Mouse (Mus musculus): ENCODE data around the gene Bnipl.
A peak's percentile ranks its signal among the peaks of the same experiment; 100 is the strongest.

The Bnipl gene

DNA sequence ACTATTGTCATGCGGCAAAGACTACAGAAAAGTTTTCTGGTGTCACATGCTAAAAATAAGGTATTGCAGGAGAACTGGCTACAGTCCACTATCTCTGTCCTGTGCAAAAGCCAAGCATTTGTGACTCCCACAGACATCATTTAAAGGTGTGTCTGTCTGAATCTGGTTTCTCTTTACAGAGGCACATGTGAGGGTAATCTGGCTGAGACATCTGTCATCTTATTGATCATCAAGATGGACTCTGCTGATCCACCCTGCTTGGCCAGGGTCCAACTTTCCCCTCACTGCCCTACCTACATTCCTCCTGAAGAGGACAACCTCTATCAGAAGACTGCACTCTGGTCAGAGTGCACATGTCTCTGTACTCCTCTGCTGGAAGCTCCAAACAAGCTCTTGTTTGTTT, 26.2 kb upstream of the Bnipl start:
- DNase-seq: peak; percentile 48

DNA sequence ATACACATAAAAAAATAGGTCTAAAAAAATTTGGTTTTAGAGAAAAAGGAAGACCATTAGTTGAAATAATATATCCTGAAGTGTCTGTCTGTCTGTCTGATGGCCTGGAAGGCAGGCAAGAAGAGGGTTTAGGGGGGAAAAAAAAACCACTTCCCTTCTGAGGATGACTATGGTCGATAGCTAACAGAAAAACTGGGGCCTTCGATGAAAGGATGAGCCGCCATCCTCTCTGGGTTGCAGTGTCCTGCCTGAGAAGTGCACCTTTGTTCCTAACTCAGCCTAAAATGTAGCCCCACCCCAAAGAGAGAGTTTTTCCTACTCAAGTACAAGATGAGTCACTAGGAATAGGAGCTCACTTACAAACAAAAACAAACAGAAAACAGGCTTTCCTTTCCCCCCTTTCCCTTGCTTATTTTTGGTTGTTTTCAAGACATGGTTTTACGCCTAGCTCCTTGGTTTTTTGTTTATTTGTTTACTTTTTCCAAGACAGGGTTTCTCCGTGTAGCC, 25.5 kb upstream of the Bnipl start:
- DNase-seq: no peak

DNA sequence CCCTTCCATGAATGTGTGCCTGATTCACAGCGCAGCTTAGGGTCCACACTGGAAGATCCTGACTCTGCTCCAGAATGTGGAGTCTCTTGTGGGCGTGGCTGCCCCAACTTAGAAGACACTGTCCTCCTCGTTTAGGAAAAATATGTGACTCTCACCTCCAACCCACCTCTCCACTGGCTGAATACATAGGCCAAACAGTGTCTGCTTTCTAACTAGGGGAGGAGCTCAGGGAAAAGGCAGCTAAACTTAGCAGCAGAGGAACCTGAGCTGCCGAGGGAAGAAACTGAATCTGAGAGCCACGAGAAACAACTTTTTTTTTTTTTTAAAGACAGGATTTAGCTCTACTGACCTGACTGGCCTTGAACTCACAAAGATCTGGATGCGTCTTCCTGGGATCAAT, 24.2 kb upstream of the Bnipl start:
- DNase-seq: no peak

DNA sequence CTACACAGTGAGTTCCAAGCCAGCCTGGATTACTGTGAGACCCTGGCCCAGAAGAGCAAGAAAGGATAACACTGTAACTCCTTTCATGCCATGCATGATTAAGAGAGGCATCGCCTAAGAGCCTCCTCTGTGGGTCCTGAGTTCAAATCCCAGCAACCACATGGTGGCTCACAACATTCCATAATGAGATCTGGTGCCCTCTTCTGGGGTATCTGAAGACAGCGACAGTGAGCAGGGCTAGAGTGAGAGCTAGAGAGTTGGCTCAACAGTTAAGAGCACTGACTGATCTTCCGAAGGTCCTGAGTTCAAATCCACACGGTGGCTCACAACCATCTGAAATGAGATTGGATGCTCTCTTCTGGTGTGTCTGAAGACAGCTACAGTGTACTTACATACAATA, 23.5 kb upstream of the Bnipl start:
- DNase-seq: no peak

DNA sequence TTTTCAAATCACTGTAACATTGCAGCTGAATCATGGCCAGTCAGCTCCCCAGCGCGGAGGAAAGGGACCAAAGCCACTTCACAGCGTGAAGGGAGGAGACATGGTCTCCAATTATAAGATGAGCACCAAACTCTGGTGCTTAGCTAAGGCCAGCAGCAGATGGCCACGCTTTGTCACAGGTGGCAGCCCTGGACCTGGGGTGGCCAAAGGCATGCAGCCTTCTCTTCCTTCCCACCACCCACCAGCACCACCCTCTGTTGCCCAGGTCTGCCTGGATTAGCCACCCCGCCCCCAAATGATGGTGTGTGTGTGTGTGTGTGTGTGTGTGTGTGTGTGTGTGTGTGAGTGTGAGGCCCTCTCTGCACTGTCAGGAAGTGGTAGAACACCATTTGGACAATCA, 22.5 kb upstream of the Bnipl start:
- no peak for DNase-seq

DNA sequence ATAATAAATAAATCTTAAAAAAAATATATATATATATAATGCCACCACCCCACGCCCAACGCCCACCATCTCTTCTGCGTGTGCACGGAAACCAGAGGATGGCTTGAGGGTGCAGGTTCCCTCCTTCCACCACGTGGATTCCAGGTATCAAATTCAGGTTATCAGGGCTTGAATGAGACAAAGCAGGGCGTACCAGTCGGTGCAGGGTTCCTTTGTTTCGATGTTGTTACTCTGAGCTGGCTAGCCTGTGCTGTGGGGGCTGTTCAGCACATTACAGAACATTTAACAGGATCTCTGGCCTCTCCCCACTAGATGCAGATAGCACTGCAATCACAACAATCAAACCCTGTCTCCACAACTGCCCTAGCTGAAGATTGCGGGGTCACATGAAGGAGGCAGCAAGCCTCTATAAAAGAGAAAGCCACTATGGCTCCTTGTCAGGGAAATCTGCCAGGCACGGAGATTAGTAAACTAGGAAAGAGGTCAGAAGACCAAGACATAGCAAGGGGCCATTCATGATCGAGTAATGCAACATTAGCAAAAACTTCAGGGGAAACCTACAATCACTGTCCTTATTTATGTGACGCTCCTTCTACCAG, 19.9 kb upstream of the Bnipl start:
- DNase-seq: no peak

DNA sequence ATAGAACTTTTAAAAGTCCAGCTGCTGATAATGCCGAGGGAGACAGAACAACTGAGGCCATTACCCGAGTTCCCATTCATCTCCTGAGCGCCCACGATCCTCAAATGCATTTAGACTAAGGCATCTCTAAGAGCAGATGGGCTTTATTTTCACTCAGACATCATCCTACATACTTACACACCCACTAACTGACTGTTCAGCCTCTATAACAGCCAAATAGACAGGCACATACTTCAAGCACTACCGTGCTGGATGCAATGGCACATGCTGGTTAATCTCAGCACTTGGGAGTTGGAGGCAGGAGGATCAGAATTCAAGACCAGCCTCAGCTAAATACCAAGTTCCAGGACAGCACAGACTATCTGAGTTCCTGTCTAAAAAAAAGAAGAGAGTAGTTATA, 18.8 kb upstream of the Bnipl start:
- no peak for DNase-seq

DNA sequence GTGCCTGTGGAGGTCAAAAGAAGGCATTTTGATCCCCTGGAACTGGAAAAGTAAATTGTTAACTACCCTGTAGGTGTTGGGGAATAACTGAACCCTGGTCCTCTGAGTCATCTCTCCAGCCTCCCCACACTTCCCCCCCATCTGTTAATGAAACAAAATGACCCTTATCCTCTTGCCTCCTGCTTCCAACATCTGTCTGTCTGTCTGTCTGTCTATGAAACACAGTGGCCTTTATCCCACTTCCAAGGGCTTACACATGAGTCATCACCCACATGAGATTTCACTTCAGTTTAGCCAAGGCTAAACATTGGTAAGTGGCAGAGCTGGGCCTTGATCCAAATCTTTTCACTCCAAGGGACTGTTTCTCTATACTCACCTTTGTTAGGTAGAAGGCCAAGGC, 16.9 kb upstream of the Bnipl start:
- no peak for DNase-seq

DNA sequence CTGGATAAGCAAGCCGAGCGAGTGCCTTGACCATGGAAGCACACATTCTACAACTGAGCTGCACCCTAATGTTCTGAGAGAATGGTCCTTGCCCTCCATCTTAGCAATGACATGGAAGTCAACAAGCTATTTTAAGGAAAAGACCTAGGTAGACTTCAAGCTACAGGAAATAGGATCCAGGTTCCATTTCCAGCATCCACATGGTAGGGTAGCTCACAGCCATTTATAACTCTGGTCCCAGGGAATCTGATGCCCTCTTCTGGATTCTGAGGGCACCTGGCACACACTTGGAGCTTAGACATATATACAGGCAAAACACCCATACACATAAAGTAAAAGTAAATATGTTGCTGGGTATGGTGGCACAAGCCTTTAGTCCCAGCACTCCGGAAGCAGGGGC, 15.1 kb upstream of the Bnipl start:
- DNase-seq: no peak

DNA sequence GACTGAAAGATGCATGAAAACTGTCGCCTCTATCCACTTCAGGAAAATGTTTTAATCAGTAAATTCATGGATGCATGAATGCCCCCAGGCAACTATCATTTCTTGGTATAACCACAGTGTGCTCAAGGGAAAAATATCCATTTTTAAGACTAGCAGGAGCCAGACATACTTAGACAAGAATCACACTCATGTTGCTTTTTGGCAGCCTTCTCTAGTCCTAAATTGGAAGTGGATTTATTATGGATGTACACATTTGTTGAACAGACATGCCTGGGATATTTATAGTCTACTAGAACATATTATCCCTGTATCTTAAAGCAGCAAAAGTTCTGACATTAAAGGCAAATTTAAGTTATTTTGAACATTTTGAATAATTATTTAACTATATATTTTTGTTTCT, 13.7 kb upstream of the Bnipl start:
- DNase-seq: no peak

DNA sequence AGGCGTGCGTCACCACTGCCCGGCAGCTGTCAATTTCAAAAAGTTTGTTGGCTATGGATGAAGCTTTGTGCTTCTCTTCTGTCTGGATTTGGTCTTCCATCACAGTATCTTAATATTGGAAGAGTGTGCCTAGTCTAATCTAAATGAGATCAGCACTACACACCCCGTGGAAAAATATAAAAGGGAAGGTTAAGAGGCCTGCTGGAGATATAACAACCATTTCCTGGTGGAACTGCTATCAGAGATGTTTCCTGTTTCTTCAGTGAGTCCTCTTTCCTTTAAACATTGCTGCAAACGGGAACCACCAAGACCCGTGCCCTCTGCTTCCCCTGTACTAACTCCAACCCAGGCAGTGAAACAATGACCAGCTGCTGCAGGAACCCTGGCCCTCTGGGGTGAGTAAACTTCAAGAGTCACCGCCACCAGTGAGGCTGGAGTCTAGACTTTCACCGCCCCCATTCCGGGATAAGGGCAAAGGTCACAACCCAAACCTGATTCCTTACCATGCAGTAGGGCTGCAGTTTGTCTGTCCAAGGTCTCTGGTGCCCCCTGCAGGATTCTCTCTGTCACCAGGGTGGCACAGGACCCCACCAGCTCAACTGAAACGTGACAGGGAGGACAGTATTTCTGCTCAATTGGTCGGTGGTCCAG, 12.2 kb upstream of the Bnipl start:
- DNase-seq: peak; percentile 63

DNA sequence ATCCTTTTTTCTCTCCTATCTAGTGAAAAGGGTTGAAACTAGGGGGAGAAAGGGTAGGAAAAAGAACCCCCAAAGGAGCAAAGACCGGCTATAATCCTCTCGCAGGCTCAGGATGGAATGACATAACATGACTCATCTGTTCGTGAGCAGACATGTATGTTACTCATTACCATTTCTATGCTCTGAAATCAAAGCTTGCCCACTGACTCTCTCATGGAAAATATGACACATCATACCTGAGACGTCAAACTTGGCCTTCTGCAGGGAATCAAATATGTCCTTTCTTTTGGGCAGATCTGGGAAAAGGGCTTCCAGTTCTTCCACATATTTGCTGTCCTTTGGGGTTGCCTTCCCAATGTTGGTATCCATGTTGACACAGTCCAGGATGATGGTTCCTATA, 11.0 kb upstream of the Bnipl start:
- no peak for DNase-seq

DNA sequence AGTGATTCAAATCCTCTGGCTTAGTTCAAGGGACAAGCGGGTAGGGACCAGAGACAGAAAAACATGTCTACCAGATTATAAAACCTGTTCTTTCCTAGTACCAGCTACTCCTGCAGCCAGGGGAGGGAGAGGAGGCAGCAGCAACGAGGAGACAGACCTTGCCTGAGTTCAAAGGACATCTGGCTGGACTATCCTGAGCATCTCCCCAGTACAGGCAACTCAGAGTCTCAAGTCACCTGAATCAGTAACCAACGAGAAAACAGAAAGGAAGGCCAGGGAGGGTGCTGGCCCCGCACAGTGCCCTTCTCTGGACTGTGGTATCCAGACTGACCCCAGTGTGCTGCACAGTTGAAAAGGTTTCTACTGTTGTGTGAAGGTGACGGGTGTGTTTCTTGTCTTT, 5.9 kb upstream of the Bnipl start:
- DNase-seq: no peak

DNA sequence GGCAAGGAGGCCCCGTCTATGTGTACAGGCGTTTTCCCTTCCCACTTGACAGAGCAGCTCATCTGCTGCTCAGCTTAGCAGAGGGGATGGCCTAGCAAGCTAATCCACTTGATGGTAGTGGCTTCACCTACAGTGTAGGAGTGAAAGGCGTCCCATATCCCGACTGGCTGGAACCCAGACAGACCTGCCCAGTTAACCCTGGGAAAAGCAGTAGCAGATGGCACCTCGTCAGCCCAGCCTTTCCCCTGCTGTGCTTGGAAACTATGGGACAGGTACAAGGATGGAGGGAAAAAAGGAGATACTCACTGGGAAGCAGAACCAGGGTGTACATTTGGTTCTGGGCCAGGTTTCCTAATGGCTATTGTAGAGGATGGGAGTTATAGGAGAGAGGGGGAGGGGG, 632 bp downstream of the Bnipl start:
- DNase-seq: no peak

DNA sequence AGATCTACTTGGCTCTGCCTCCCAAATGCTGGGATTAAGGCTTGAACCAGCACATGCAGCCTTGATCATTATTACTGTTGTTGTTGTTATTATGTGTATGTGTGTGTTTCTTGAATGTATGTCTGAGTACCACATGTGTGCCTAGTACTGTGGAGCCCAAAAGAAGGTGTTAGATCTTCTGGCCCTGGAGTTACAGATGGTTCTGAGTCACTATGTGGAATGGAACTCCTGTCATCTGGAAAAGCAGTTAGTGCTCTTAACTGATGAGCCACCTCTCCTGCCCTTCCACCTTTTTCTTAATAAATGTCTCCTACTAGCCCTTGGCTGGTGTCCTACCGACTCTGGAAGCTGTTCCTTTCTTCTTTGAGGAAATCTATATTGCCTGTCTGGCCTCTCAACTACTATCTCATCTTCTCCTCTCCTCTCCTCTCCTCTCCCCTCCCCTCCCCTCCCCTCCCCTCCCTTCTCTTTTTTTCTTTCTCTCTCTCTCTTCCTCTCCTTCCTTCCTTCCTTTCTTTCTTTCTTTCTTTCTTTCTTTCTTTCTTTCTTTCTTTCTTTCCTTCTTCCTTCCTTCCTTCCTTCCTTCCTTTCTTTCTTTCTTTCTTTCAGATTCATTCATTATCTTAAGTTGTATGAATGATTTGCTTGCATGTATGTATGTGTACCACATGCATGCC, 3.2 kb downstream of the Bnipl start:
- DNase-seq: no peak

DNA sequence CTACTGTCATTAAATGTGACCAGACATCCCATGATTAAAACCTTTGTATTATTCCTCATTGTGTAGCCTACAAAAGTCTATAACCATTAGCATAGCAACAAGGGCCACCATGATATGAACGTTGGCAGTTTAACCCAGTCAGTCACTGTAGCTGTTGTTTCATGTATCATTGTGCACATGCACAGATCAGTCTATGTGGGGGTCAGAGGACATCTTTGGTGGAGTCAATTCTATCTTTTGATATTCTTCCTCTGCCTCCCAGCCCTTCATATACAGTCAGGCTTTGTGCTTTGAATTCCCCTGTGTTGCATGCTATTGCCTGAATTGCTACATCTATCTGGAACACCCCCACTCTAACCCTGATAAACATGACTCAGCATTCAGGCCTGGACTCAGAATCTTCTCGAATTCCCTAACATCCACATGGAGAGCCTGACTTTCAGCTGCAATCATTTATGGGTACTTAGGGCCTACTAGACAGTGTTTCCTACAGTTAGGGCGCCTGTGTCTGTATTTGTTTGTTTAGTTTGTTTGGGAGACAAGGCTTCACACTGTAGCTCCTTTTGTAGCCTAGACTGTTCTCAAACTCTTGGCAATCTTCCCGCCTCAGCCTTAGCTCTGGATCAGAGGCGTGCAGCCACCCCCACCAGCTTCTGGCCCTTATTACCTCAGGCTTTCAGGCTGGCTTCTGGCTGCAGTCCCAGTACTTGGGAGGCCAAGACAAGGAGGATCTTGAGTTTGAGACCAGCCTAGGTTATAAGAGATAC, 4.3 kb downstream of the Bnipl start:
- DNase-seq: no peak

DNA sequence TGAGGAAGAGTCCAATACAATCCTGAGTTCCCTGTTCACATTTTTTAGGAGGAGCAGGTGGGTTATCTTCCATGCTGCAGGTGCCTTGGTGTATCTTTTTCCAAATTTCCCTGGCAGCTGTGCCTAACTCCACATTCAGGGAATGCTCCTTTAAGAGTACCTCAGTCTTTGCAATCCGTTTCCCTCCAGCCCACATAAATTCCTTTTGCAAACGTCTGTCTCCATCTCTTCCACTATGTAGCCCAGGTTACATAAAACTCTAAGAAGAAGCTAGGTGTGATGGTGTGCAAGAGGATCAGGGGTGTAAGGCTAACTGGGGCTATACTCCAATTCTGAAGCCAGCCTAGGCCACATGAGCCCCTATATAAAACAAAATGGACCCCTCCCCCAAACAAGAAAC, 7.9 kb downstream of the Bnipl start:
- no peak for DNase-seq

DNA sequence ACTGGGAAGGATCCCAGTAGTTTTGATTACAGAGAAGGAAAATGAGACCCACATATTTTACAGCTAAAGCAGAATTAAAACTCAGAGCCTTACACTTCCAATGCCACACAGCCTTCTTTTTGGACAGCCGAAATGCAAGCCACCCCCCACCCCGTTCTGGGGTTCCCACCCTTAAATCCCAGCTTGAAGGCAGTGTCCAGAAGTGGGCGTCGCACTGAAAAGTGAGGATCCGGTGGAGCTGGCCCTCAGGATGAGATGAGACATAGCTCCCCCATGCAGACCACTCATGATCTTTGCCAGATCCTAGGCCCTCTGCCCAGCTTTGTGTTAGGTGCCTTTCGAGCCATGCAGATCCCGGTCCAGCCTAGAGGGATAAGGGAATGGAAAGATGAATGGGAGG, 9.5 kb downstream of the Bnipl start, which contains the start of gene Gm128:
TSS of gene Gm128 (minus strand) at position 101 of the 400 bp plus-strand sequence.
- DNase-seq: no peak

DNA sequence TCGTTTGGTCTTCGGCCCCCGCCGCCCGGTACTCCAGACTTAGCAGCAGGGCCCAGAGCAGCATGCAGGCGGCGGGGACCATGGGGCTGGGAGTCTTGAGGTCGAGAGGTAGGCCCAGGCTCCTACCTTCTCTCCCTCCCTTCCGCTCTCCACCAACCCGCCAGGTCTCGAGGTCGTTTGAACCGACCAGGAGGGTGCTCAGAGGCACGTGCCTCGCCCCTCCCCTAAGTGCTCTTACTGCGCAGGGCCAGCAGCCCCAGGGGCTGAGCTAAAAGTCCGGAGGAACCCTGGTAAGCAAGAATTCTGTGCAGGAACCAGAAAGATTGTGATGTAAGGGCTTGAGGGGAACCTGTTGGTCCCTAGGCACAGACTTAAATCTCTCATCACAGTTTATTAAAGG, 10.1 kb downstream of the Bnipl start:
- DNase-seq: peak; percentile 23

DNA sequence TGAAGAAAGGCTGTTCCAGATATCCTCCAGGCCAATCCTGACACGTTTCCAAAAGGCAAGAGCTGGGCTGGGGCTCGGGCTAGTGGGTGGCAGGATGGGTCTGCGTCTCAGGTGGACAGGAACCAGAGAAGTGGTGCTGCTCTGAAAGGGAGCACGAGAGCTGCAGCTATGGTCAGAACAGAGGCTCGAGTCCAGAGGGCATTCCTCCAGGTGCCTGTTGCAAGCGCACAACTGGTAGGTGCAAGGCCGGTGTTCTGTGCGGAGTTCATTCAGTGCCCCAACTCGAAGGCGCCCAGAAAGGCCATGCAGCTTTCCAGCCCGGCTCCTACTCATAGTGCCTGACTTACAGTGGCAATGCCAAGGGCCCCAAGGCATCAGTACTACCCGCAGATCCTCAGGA, 11.0 kb downstream of the Bnipl start:
- no peak for DNase-seq

DNA sequence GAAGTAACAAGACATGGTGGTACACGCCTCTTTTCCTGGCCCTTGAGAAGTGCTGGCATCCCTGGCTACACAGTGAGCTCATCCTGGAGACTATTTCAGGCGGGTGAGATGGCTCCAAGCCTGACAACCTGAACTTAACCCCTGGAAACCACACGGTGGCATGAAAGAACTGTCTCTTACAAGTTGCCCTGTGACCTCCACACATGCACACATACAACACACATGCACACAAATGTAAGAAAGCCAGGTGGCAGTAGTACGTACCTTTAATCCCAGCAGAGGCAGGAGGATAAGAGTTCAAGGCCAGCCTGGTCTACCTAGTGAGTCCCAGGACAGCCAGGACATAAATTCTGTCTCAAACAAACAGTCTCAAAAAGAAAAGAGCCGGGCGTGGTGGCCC, 12.0 kb downstream of the Bnipl start:
- DNase-seq: no peak

DNA sequence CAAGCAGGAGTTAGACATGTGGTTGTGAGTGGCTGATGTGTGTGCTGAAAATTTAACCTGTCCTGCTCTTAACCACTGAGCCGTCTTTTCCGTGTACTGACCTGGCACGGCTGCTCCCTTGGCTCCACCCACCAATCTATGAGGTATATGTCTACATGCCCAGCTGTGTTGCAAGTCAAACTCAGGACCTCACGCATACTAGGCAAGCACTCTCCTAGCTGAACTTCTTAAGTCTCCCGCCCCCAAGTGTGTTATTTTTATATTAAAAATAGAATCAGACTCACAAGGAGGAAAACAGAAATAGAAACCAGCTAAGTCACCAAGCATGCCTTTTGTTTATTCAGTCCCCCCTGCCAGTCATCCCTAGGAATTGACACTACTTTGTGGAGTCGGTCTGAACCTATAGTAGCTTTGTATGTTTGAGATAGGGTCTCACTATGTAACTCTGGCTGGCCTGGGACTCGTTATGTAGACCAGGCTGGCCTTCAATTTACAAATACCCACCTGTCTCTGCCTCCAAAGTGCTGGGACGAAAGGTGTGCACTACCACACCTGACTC, 13.4 kb downstream of the Bnipl start:
- no peak for DNase-seq

Measured in retina, postnatal 1 day (tissue).